Comparison of ENCODE assay signal across 12 mouse cellular contexts in genomic region chr2:156877726-156878125, GRCm38 (mm10). TPM values are rescaled to one million over a fixed set of nuclear protein-coding genes. Genes with fewer than 3 reads are reported as not detected.
DNase-seq lines count a peak whose midpoint lies in the region; ATAC-seq and TF ChIP-seq lines count a peak whose summit lies in the region.
"Had no signal": no experiment of that assay in that cellular context is flagged by ENCODE, and none has a peak within 500 bp of the region (broad histone marks: within the 10 kb centered on the region; RNA-seq: fewer than 3 reads in every experiment).

No protein-coding gene starts in this region.

- H3K4me2 ChIP-seq in heart, embryonic 15.5 days, result no peak overlapping the region
- H3K4me2 ChIP-seq in CH12.LX (ENCODE audit: insufficient read depth, low read depth, poor library complexity, severe bottlenecking), result no peak overlapping the region
- H3K4me2 ChIP-seq: heart, embryonic 12.5 days; limb, embryonic 15.5 days had no signal

- no peak for TF ChIP-seq RAD21 in CH12.LX (IDR thresholded peaks at IDR 0.05; ENCODE audit: low read depth, low read length)

- TF ChIP-seq CTCF in CH12.LX (conservative IDR thresholded peaks at IDR 0.05 in 1 of 2, IDR thresholded peaks at IDR 0.05 in 1 of 2; ENCODE audit: low read depth in 2 of 2, low read length in 2 of 2), result no peak

- ATAC-seq in heart, embryonic 15.5 days (replicated peaks; ENCODE audit: insufficient number of reproducible peaks, insufficient read depth, low FRiP score, low read depth), result peak; percentile 52; the same call in 1 of the 2 replicates
- ATAC-seq in megakaryocyte-erythroid progenitor cell, adult 5-6 weeks (replicated peaks; ENCODE audit: low FRiP score, low TSS enrichment, poor library complexity, severe bottlenecking), result no peak

- WGBS in heart, embryonic 15.5 days, result 49% methylated on average over 9 of the region's 9 CpGs

- no peaks in the 10 kb centered on the region for H3K27me3 ChIP-seq in heart, embryonic 15.5 days
- no peaks in the 10 kb centered on the region for H3K27me3 ChIP-seq in CH12.LX (replicated peaks)
- H3K27me3 ChIP-seq: heart, embryonic 12.5 days; limb, embryonic 15.5 days had no signal

- no peaks in the 10 kb centered on the region for H3K9me3 ChIP-seq in heart, embryonic 15.5 days (replicated peaks)
- no peaks in the 10 kb centered on the region for H3K9me3 ChIP-seq in CH12.LX (replicated peaks; ENCODE audit: low read length)
- H3K9me3 ChIP-seq: heart, embryonic 12.5 days; limb, embryonic 15.5 days had no signal

- no peak overlapping the region for H3K27ac ChIP-seq in heart, embryonic 15.5 days
- no peak overlapping the region for H3K27ac ChIP-seq in CH12.LX (ENCODE audit: insufficient read depth, low read depth)
- H3K27ac ChIP-seq: limb, embryonic 15.5 days had no signal

- no peaks in the 10 kb centered on the region for H3K4me1 ChIP-seq in heart, embryonic 15.5 days (replicated peaks)
- peaks cover 7 to 32% of the 10 kb centered on the region in 2 experiments for H3K4me1 ChIP-seq in CH12.LX (ENCODE audit: control insufficient read depth in 1 of 2, insufficient read depth in 2 of 2)
- H3K4me1 ChIP-seq: heart, embryonic 12.5 days; limb, embryonic 15.5 days had no signal

- TF ChIP-seq EP300 in CH12.LX (IDR thresholded peaks at IDR 0.05; ENCODE audit: low read length), result no peak

- H3K36me3 ChIP-seq in heart, embryonic 15.5 days, result peaks cover 16% of the 10 kb centered on the region
- peaks cover 18 to 32% of the 10 kb centered on the region in 2 experiments for H3K36me3 ChIP-seq in CH12.LX (replicated peaks in 1 of 2; ENCODE audit: control insufficient read depth in 1 of 2, insufficient read depth in 1 of 2, low read length in 1 of 2)

- in situ Hi-C loops in CH12.LX (cut with MboI; ENCODE audit: low pct_ligation_motif_present, low pct_unique_long_range_greater_than_20kb, low sequenced_read_pairs), result loop anchor here (5.0 to 25.0 kb wide), 2 partner anchors 120 to 210 kb away; partner anchors contain the start of genes Soga1 and Tldc2

- no peaks in the 10 kb centered on the region for H3K79me2 ChIP-seq in CH12.LX (replicated peaks; ENCODE audit: control insufficient read depth, extremely low read depth, insufficient read depth, poor library complexity, severe bottlenecking)

- no peak for TF ChIP-seq POLR2A in CH12.LX (IDR thresholded peaks at IDR 0.05; ENCODE audit: low read depth, low read length)

- dilution Hi-C loops in CH12.LX (cut with MboI; ENCODE audit: extremely low pct_ligation_motif_present, extremely low pct_unique_long_range_greater_than_20kb, low sequenced_read_pairs), result no loop called here

- no peak overlapping the region for H3K4me3 ChIP-seq in heart, embryonic 15.5 days
- H3K4me3 ChIP-seq in CH12.LX (replicated peaks in 1 of 3; ENCODE audit: low read depth in 2 of 3, low read length in 2 of 3, poor library complexity in 1 of 3), result no peak overlapping the region
- H3K4me3 ChIP-seq: heart, embryonic 12.5 days; limb, embryonic 15.5 days had no signal

- H3K9ac ChIP-seq in heart, embryonic 15.5 days, result no peak overlapping the region
- no peak overlapping the region for H3K9ac ChIP-seq in CH12.LX (ENCODE audit: insufficient read depth, low read depth)
- H3K9ac ChIP-seq: heart, embryonic 12.5 days; limb, embryonic 15.5 days had no signal

- no peak for DNase-seq in heart, adult 9 months (ENCODE audit: low spot score in 2 of 2)
- peak; percentile 34 for DNase-seq in CH12.LX (ENCODE audit: extremely low read depth)
- peak; percentile 67 for DNase-seq in lung, postnatal 10 days
- peak; percentile 62 to 75 for DNase-seq in thymus, adult 18-20 months
- DNase-seq in urinary bladder, adult 2 months (ENCODE audit: low spot score), result no peak
- DNase-seq in adipocyte (ENCODE audit: low spot score), result no peak
- DNase-seq: adrenal gland, adult 2 months; cerebellum, postnatal 25 days had no signal

TF ChIP-seq in CH12.LX, 34 proteins besides CTCF, POLR2A, EP300 and RAD21:
- TF ChIP-seq MYC (IDR thresholded peaks at IDR 0.05; ENCODE audit: low read depth, low read length) (no peak), ZC3H11A (IDR thresholded peaks at IDR 0.05; ENCODE audit: low read depth, low read length) (no peak), PAX5 (IDR thresholded peaks at IDR 0.05; ENCODE audit: low read length) (no peak), USF2 (conservative IDR thresholded peaks at IDR 0.05; ENCODE audit: low read depth, low read length) (no peak), SIN3A (IDR thresholded peaks at IDR 0.05; ENCODE audit: low read length) (no peak), UBTF (IDR thresholded peaks at IDR 0.05; ENCODE audit: low read depth, low read length) (no peak), TBP (conservative IDR thresholded peaks at IDR 0.05; ENCODE audit: low read depth, low read length) (no peak), ETS1 (conservative IDR thresholded peaks at IDR 0.05; ENCODE audit: low read depth, low read length) (no peak), MAX (IDR thresholded peaks at IDR 0.05; ENCODE audit: low read length) (no peak), MAFK (IDR thresholded peaks at IDR 0.05; ENCODE audit: insufficient replicate concordance, low read length) (no peak), ZKSCAN1 (IDR thresholded peaks at IDR 0.05; ENCODE audit: borderline replicate concordance, low read depth, low read length) (no peak), TCF12 (IDR thresholded peaks at IDR 0.05; ENCODE audit: low read depth, low read length) (no peak), JUND (conservative IDR thresholded peaks at IDR 0.05; ENCODE audit: low read depth, low read length) (no peak)
TF ChIP-seq in CH12.LX: peak in this region for 0.

RNA-seq across cellular contexts. Expression of gene Sla2, which starts 9.3 kb away (rescaled TPM):
- polyA plus RNA-seq in heart, embryonic 15.5 days (2015; fragmentation: Nextera tagmentation; extraction: Ambion mirVana), result 0.58 and 4.4 TPM in 2 replicates
- 3.2 and 3.8 TPM in 2 replicates for total RNA-seq in CH12.LX (2012; rRNA removed)
- 0.49 and 1.1 TPM in 2 replicates for total RNA-seq in CH12.LX (2014; rRNA removed)
- polyA plus RNA-seq in CH12.LX (2012; ENCODE audit: insufficient read length, low read depth), result 1.4 and 1.9 TPM in 2 replicates
- 0.35 and 0.74 TPM in 2 replicates for total RNA-seq in megakaryocyte-erythroid progenitor cell, adult 5-6 weeks (2014; fragmentation: Nextera tagmentation)
- total RNA-seq in megakaryocyte-erythroid progenitor cell, adult 5-6 weeks (2017), result 1.7 and 1.8 TPM in 2 replicates
- 0.28 and 0.31 TPM in 2 replicates for polyA plus RNA-seq in urinary bladder, adult 2 months (2012; rRNA removed)
- total RNA-seq: adrenal gland, adult 2 months had no signal

RNA-seq across cellular contexts. Expression of gene Rab5if, which starts 14.8 kb away (rescaled TPM):
- polyA plus RNA-seq in heart, embryonic 15.5 days (2015; fragmentation: Nextera tagmentation; extraction: Ambion mirVana), result 152 and 164 TPM in 2 replicates
- total RNA-seq in CH12.LX (2012; rRNA removed), result 111 and 146 TPM in 2 replicates
- 182 and 186 TPM in 2 replicates for total RNA-seq in CH12.LX (2014; rRNA removed)
- polyA plus RNA-seq in CH12.LX (2012; ENCODE audit: insufficient read length, low read depth), result 174 and 205 TPM in 2 replicates
- 197 and 208 TPM in 2 replicates for total RNA-seq in megakaryocyte-erythroid progenitor cell, adult 5-6 weeks (2014; fragmentation: Nextera tagmentation)
- total RNA-seq in megakaryocyte-erythroid progenitor cell, adult 5-6 weeks (2017), result 130 and 141 TPM in 2 replicates
- polyA plus RNA-seq in urinary bladder, adult 2 months (2012; rRNA removed), result 110 and 134 TPM in 2 replicates

RNA-seq across cellular contexts. Expression of gene 4930518I15Rik, which starts 20.0 kb away (rescaled TPM):
- polyA plus RNA-seq in heart, embryonic 15.5 days (2015; fragmentation: Nextera tagmentation; extraction: Ambion mirVana), result 4.8 and 5.7 TPM in 2 replicates
- total RNA-seq in CH12.LX (2012; rRNA removed), result 0.63 and 0.72 TPM in 2 replicates
- 0.35 and 0.51 TPM in 2 replicates for total RNA-seq in CH12.LX (2014; rRNA removed)
- polyA plus RNA-seq in CH12.LX (2012; ENCODE audit: insufficient read length, low read depth), result 0.30 and 0.81 TPM in 2 replicates
- 3.6 and 5.9 TPM in 2 replicates for total RNA-seq in megakaryocyte-erythroid progenitor cell, adult 5-6 weeks (2014; fragmentation: Nextera tagmentation)
- total RNA-seq in megakaryocyte-erythroid progenitor cell, adult 5-6 weeks (2017), result 0.84 TPM in 1 of 2 replicates, not detected in the other
- polyA plus RNA-seq in urinary bladder, adult 2 months (2012; rRNA removed), result 3.7 and 3.9 TPM in 2 replicates

RNA-seq across cellular contexts. Expression of gene Tgif2, which starts 37.9 kb away (rescaled TPM):
- polyA plus RNA-seq in heart, embryonic 15.5 days (2015; fragmentation: Nextera tagmentation; extraction: Ambion mirVana), result 23.6 and 34.1 TPM in 2 replicates
- 10.4 and 12.2 TPM in 2 replicates for total RNA-seq in CH12.LX (2012; rRNA removed)
- 10.3 TPM in 2 replicates for total RNA-seq in CH12.LX (2014; rRNA removed)
- polyA plus RNA-seq in CH12.LX (2012; ENCODE audit: insufficient read length, low read depth), result 11.1 and 11.3 TPM in 2 replicates
- 17.1 and 27.3 TPM in 2 replicates for total RNA-seq in megakaryocyte-erythroid progenitor cell, adult 5-6 weeks (2014; fragmentation: Nextera tagmentation)
- total RNA-seq in megakaryocyte-erythroid progenitor cell, adult 5-6 weeks (2017), result 16.3 and 17.5 TPM in 2 replicates
- polyA plus RNA-seq in urinary bladder, adult 2 months (2012; rRNA removed), result 4.6 and 4.8 TPM in 2 replicates

Comparison
In these comparisons a context has a peak if more than half of its experiments do, and no peak if none do; other contexts are left out.
1. DNase-seq: peak in CH12.LX (single experiment), lung, postnatal 10 days (single experiment) and thymus, adult 18-20 months (2 of 2); none in heart, adult 9 months (0 of 2), urinary bladder, adult 2 months (single experiment) and adipocyte (single experiment).